Mouse (Mus musculus): ENCODE measurements around the gene Nin. TPM values are rescaled to one million over a fixed set of nuclear protein-coding genes. Genes with fewer than 3 reads are reported as not detected.
A peak's percentile ranks its signal among the peaks of the same experiment; 100 is the strongest.

Gene Nin
- total and polyA plus RNA-seq, 2 experiments from 2014 or later, result 8.5 to 28.4 TPM

- H3K4me1 ChIP-seq (ENCODE audit: insufficient read depth), result no peaks in the 10 kb centered on the region
- no peak overlapping the region for H3K9ac ChIP-seq
- DNase-seq, result no peak
- 89% methylated on average over 4 of the region's 4 CpGs for WGBS
- no peak overlapping the region for H3K4me3 ChIP-seq (ENCODE audit: low read depth, low read length)
- no peaks in the 10 kb centered on the region for H3K9me3 ChIP-seq (ENCODE audit: low read length)
- TF ChIP-seq CTCF (IDR thresholded peaks at IDR 0.05; ENCODE audit: low read depth), result no peak
- H3K36me3 ChIP-seq (ENCODE audit: insufficient read depth), result peaks cover 17% of the 10 kb centered on the region
- no peaks in the 10 kb centered on the region for H3K27me3 ChIP-seq (ENCODE audit: insufficient read depth, low read length)
- no peak overlapping the region for H3K27ac ChIP-seq (ENCODE audit: low read depth, low read length)
- peak; percentile 23; the same call in 1 of the 2 replicates for ATAC-seq
- H3K4me2 ChIP-seq (ENCODE audit: low read depth), result no peak overlapping the region
Observed at GRCm38 (mm10) chr12:70010356-70010755, 103.2 kb downstream of the Nin start.

- no peak overlapping the region for H3K4me2 ChIP-seq (ENCODE audit: low read depth)
- H3K36me3 ChIP-seq (ENCODE audit: insufficient read depth), result no peaks in the 10 kb centered on the region
- no peak for TF ChIP-seq CTCF (IDR thresholded peaks at IDR 0.05; ENCODE audit: low read depth)
- no peak overlapping the region for H3K4me3 ChIP-seq (ENCODE audit: low read depth, low read length)
- 82% methylated on average over 4 of the region's 4 CpGs for WGBS
- no peaks in the 10 kb centered on the region for H3K4me1 ChIP-seq (ENCODE audit: insufficient read depth)
- no peak overlapping the region for H3K27ac ChIP-seq (ENCODE audit: low read depth, low read length)
- ATAC-seq (no peak), DNase-seq (no peak)
- no peaks in the 10 kb centered on the region for H3K27me3 ChIP-seq (ENCODE audit: insufficient read depth, low read length)
- H3K9ac ChIP-seq, result no peak overlapping the region
- no peaks in the 10 kb centered on the region for H3K9me3 ChIP-seq (ENCODE audit: low read length)
Observed at GRCm38 (mm10) chr12:70005103-70005502, 108.4 kb downstream of the Nin start.

- no peaks in the 10 kb centered on the region for H3K36me3 ChIP-seq (ENCODE audit: insufficient read depth)
- H3K27ac ChIP-seq (ENCODE audit: low read depth, low read length), result no peak overlapping the region
- H3K4me2 ChIP-seq (ENCODE audit: low read depth), result no peak overlapping the region
- H3K27me3 ChIP-seq (ENCODE audit: insufficient read depth, low read length), result no peaks in the 10 kb centered on the region
- DNase-seq (no peak), ATAC-seq (no peak)
- TF ChIP-seq CTCF (IDR thresholded peaks at IDR 0.05; ENCODE audit: low read depth), result no peak
- no peak overlapping the region for H3K9ac ChIP-seq
- WGBS, result 88% methylated on average over 13 of the region's 13 CpGs
- no peaks in the 10 kb centered on the region for H3K9me3 ChIP-seq (ENCODE audit: low read length)
- H3K4me1 ChIP-seq (ENCODE audit: insufficient read depth), result no peaks in the 10 kb centered on the region
- H3K4me3 ChIP-seq (ENCODE audit: low read depth, low read length), result no peak overlapping the region
Observed at GRCm38 (mm10) chr12:69998186-69998983, 115.1 kb downstream of the Nin start.

- no peaks in the 10 kb centered on the region for H3K36me3 ChIP-seq (ENCODE audit: insufficient read depth)
- TF ChIP-seq CTCF (IDR thresholded peaks at IDR 0.05; ENCODE audit: low read depth), result no peak
- no peak for DNase-seq
- H3K4me1 ChIP-seq (ENCODE audit: insufficient read depth), result no peaks in the 10 kb centered on the region
- no peak overlapping the region for H3K27ac ChIP-seq (ENCODE audit: low read depth, low read length)
- no peaks in the 10 kb centered on the region for H3K9me3 ChIP-seq (ENCODE audit: low read length)
- no peak overlapping the region for H3K4me3 ChIP-seq (ENCODE audit: low read depth, low read length)
- H3K9ac ChIP-seq, result no peak overlapping the region
- H3K27me3 ChIP-seq (ENCODE audit: insufficient read depth, low read length), result no peaks in the 10 kb centered on the region
- no peak overlapping the region for H3K4me2 ChIP-seq (ENCODE audit: low read depth)
- WGBS, result 56% methylated on average over 3 of the region's 3 CpGs
- no peak for ATAC-seq
Observed at GRCm38 (mm10) chr12:69995382-69995781, 118.1 kb downstream of the Nin start.

- ATAC-seq (peak; percentile 92), DNase-seq (peak; percentile 89)
- Histone ChIP-seq H3K27ac (ENCODE audit: low read depth, low read length) (peak within 1 kb of the TSS; percentile 75), H3K4me3 (ENCODE audit: low read depth, low read length) (peak within 1 kb of the TSS; percentile 82), H3K4me1 (ENCODE audit: insufficient read depth) (peaks cover 4% of the 10 kb centered on the region; the same call in 1 of the 2 replicates), H3K9ac (peak within 1 kb of the TSS; percentile 81), H3K9me3 (ENCODE audit: low read length) (no peaks in the 10 kb centered on the region), H3K4me2 (ENCODE audit: low read depth) (peak within 1 kb of the TSS; percentile 80), H3K27me3 (ENCODE audit: insufficient read depth, low read length) (no peaks in the 10 kb centered on the region), H3K36me3 (ENCODE audit: insufficient read depth) (peaks cover 10% of the 10 kb centered on the region; the same call in 1 of the 2 replicates)
- peak; percentile 17; the same call in 1 of the 2 replicates for TF ChIP-seq CTCF (IDR thresholded peaks at IDR 0.05; ENCODE audit: low read depth)
- 1% methylated on average over 99 of the region's 102 CpGs for WGBS
Observed at GRCm38 (mm10) chr12:69986786-69987497, 126.6 kb downstream of the Nin start, which contains the start of gene Sav1. TSS of gene Sav1 (minus strand) at chr12:69987002.

- Histone ChIP-seq H3K4me3 (ENCODE audit: low read depth, low read length) (peak overlapping the region; percentile 82), H3K4me2 (ENCODE audit: low read depth) (peak overlapping the region; percentile 80), H3K27me3 (ENCODE audit: insufficient read depth, low read length) (no peaks in the 10 kb centered on the region), H3K9me3 (ENCODE audit: low read length) (no peaks in the 10 kb centered on the region), H3K27ac (ENCODE audit: low read depth, low read length) (peak overlapping the region; percentile 75), H3K36me3 (ENCODE audit: insufficient read depth) (peaks cover 16% of the 10 kb centered on the region; the same call in 1 of the 2 replicates), H3K4me1 (ENCODE audit: insufficient read depth) (peaks cover 4% of the 10 kb centered on the region; the same call in 1 of the 2 replicates), H3K9ac (peak overlapping the region; percentile 81)
- under 1% methylated on average over 36 of the region's 36 CpGs for WGBS
- DNase-seq (peak; percentile 54), ATAC-seq (peak; percentile 42)
- no peak for TF ChIP-seq CTCF (IDR thresholded peaks at IDR 0.05; ENCODE audit: low read depth)
Observed at GRCm38 (mm10) chr12:69986241-69986762, 127.2 kb downstream of the Nin start.

Data from forebrain, postnatal 0 days (tissue).